Mouse (Mus musculus) gastrocnemius, postnatal 10 days (tissue): ENCODE data around the gene Epb41l1. TPM values are rescaled to one million over a fixed set of nuclear protein-coding genes. Genes with fewer than 3 reads are reported as not detected.

Source experiments
- DNase-seq: peaks from one replicate; pipeline ENCODE4 v3.0.0; 2021; ENCODE audit warnings: mixed read lengths
- total RNA-seq, 2 experiments: library from RNA; stranded (reverse); gene quantifications; 2 replicates each; pipeline ENCODE4 v1.2.3; 2021

The Epb41l1 gene
- total RNA-seq, 2 experiments from 2014 or later, result 16.1 to 18.9 TPM

GRCm38 (mm10) chr2:156423672-156424071, 3.0 kb downstream of the Epb41l1 start:
- DNase-seq, result no peak

- DNase-seq, result no peak
These were observed 4.9 kb downstream of the Epb41l1 start for GRCm38 (mm10) chr2:156425618-156426017.

DNA sequence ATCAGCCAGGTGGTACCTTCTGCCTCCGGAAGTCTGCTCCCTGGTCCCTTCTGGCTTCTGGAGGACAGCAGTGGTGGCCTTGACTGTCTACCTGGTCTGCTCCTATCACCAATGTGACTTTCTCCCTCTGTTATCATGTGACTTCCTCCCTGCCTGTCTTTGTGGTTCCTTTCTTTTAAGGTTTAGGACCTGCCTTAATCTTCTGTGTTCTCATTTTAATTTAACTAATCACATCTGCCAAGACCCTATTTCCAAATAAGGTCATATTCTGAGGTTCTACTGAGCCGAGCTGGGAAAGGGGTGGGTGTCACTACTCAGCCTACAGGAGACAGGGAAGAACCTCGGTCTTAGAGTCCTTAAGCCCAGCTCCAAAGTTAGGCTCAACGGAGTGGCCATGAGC, 5.4 kb downstream of the Epb41l1 start:
- DNase-seq, result no peak

- no peak for DNase-seq
These were observed 9.1 kb downstream of the Epb41l1 start for GRCm38 (mm10) chr2:156429836-156430235.

- DNase-seq, result no peak
These were observed 9.6 kb downstream of the Epb41l1 start for GRCm38 (mm10) chr2:156430326-156430725.

DNA sequence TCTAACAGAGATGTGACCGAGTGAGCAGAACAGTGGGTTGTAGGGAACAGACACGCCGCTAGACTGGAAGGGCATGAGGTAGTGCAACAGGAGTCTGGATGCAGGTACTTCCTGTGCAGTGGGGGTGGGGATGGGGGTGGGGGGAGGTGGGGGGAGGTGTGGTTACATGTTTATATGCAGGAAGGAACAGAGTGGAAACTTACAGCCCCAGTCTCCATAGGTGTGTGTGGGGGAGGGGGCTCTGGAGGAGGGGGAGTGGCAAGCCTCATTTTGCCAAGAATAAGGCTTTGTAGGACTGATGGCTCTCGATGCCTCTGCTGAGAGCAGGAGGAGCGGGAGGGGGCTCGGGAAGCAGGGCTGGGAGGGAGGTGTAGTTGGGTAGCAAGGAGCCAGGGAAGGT, 10.7 kb downstream of the Epb41l1 start:
- DNase-seq, result no peak

GRCm38 (mm10) chr2:156432086-156432485, 11.4 kb downstream of the Epb41l1 start:
- DNase-seq, result no peak

DNA sequence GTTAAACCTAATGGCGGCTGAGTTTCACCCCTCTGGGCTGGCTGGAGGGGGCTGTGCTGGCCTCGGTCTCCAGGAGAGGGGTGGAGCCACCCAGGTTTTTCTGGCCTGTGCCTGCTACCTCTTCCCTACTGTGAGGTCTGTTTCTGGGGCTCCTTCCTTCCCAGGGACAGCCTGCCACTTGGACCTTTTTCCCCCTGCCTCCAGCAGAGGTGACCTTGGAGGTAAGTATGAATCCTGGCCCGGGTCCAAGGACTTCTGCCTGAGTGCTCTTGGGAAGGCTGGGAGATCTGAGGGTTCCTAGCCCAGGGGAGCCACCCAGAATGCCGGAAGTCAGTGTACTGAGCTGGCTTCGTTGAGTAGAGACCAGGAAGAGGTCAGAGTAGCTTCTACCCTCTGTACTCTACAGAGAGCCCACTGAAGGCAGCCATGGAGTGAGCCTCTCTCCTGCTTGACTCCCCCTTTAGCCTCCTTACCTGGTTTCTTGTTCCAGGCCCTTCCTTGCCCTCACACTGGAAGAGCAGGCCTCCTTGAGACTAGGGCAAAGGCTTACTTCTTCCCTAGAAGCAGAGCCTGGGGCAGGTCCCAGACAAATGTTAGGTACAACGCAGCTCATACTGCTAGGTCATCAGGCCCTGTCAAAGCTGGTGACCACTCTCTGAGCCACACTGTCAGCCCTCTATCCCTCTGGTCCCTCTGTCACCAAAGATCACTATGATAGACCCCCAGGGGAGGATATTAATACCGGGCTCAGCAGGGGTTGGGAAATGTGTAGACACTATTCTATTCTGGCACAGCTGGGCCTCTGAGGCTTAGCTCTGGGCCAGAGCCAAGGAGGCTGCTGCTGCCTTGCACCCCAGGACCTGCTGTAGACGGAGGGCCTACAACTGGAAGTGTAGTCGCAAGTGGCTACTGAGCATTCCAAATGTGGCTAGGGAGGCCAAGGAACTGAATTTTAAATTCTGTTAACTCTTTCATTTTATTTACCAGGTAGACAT, 12.5 kb downstream of the Epb41l1 start:
- DNase-seq, result no peak

DNA sequence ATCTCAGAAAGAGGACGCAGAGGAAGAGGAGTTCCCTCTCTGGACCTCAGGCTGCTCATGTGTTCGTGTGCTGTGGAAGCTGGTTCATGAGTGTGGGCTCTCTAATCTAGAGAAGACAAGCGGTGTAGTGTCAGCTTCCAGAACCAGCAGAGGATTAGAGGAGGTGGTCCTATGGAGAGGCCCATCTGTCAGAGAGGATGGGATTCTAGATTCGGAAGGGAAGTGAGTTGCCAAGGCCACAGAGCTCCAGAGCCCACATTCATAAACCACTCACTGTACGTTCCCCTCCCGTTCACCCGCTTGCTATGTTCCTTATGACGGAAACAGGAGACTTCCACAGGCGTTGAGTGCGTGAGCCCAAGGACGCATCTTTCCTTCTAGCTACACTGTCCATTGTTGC, 16.9 kb downstream of the Epb41l1 start:
- DNase-seq, result no peak

GRCm38 (mm10) chr2:156439666-156440462, 19.2 kb downstream of the Epb41l1 start:
- no peak for DNase-seq

- DNase-seq, result no peak
These were observed 21.2 kb downstream of the Epb41l1 start for GRCm38 (mm10) chr2:156441909-156442308.

GRCm38 (mm10) chr2:156443323-156443722, 22.6 kb downstream of the Epb41l1 start:
- DNase-seq, result no peak

DNA sequence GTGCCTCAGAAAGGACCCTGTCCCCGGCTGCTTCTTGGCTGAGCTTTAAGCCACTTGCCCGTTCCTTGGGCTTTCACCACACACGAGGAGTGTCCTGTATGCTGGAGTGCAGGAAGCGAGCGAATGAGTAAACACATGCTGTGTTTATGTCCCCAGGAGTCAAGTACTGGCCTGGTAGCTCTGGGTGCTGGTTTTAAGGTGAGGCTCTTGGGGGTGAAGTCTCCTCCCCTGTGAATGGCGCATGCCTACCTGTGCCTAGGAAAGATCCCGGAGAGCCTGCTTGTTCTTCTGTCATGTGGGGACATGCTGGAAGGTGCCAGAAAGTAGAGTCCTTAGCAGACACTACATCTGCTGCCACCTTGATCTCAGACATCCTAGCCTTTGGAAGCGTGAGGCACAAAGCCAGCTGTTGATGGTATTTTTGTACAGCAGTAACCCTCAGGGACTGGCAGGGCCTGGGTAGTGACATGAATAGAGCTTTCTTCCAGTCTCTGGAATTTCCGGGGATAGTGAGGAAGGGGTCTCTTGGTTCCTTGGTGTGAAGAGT, 25.9 kb downstream of the Epb41l1 start:
- DNase-seq, result no peak

DNA sequence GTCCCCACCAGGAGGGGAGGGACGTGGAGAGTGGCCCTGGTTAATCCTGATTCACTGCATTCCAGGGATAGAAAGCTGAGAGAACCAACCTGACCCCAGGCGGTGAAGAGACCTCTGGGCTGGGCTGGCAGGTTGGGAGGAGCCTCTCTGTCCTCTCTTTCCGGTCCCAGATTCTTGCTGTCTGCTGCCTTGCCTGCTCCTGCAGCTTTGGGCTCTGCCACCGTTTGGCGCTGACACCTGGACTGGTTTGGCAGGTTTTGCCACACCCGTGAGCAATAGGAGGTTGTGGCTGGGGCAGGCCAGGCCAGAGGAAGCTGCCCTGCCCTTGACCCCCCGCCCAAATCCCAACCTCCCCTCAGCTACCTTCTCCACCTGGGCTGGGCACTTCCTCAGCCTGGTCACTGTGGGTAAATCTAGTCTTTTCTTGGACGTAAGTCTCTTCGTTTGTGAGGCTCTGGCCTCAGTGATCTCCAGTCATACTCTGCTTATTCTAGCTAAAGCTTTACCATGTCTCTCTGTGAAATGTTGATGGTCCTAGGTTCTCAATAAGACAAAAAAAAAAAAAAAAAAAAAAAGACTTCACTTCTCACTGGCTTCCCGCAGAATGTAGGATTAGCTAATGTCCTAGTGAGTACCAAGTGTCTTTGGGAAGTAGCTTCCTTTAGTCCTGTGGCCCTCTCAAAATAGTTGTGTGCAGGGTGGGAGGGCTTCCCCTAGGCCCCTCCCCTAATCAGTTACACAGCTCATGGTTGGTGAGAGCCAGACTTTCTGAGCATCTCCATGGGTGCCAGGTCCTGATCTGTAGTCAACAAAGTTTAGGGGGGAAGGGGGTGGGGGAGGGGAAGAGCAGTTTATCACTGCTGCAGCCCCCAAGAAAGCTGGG, 26.9 kb downstream of the Epb41l1 start:
- no peak for DNase-seq

DNA sequence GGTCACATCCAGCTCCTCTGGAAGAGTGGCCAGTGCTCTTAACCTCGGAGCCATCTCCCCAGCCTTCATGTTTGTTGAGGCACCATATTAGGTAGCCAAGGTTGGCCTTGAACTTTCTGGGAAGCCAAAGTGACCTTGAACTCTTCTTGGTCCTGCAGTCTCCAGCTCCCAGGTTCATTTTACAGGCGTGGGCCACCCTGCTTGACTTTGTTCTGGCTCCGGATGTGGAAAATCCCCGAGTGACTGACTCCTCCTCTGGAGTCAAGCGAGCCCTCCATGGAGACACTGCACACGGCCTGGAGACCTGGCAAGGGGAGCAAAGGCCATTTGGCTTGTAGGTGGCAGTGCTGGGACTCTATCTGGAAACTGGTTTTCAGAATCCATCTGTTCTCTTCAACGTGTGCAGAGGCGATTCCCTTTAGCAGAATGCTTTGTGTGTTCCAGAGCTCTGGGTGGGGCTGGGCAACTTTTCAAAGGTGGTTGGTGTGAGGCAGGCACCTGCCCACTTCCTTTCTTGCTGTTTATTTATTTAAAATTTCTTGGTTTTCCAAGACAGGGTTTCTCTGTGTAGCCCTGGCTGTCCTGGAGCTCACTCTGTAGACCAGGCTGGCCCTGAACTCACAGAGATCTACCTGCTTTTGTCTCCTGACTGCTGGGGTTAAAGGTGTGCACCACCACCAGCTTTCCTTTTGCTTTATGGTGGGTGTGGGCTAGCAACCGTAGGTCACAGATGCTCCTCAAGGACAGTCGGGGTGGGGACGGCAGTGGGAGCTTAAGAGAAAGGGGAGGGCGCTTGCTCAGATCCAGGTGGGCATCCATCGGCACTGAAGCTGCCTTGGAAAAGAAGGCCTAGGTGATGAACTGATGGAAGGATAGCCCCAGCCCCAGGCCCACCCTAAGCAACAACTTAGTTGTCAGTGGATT, 30.8 kb downstream of the Epb41l1 start:
- no peak for DNase-seq

DNA sequence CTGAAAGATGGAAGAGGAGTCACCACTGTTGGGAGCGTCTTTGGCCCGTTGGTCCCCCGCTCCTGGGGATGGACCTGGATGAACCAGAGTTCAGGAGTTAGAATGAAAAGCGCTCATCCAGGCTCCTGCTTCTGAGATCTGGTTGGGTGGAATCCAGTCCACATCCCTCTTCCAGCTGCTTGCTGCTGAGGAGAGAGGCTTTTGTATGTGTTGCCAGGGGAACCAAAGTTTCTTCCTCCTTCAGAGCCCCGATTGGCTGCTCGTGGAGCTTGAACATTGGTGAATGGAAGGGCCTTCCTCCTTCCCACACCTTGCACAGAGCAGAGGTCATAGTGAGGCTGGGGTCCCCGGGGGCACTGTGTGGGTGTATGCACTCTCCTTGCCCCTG, 31.4 kb downstream of the Epb41l1 start:
- DNase-seq, result no peak

DNA sequence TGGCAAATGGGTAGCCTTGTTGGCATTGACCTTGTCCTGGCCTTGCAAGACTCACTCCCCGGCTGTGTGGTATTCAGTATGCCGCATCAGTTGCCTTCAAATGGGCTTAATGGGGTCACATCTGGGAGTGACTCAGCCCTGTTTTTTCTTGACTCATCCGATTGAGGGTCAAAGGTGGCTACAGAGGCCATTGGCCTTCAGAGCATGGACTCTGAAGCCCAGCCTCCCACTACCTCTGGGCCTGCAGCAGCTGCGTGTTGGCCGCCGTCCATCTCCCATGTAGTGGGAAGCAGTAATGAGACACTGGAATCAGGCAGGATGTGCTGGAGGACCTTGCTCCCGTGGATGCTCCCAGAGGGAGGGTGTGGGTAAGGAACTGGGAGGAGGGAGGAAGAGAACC, 33.1 kb downstream of the Epb41l1 start:
- peak; percentile 66 for DNase-seq

GRCm38 (mm10) chr2:156455508-156456108, 34.9 kb downstream of the Epb41l1 start:
- no peak for DNase-seq

DNA sequence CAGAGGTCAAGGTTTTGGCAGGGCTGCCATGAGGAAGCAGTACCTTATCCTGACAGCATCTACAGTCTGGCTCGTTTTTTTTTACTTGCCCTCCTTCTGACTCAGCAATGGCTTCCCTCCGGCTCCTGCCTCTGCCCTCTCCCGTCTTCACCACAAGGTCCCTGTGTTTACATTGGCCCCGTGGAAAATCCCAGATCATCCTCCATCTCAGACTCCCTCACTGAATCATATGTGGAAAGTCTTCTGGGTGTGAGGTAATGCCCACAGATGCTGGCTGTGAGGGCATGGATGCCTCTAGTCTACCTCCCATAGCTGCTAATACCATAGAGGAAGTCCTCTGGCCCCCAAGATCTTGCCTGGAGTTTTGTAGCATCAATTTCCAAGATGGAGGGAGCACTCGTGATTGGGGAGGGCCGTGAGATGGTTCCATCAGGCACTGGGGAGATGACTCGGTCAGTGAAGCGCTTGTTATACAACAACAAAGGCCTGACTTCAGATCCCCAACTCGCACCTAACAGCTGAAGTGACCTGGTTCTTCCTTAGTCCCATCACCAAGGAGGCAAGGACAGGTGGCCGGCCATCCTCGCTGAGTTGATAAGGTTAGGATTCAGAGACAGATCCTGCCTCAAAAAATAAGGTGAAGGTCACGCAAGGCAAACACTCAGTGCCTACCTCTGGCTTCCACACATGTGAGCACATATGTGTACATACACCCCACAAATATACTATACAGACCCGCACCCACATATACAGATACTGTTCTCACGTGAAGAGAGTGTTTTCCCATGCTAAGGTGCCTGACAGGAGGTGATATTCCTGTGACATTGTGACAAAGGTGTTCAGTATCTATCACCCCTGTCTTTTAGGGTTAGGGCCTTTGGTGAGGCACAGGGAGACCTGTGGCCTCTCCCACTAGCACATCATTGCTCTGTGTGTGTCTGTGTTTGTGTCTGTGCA, 36.0 kb downstream of the Epb41l1 start:
- DNase-seq, result no peak
